Mouse (Mus musculus): Measurements from ENCODE around the gene Dgkz.

Dgkz gene

GRCm38 (mm10) chr2:91916346-91916977, 59.2 kb downstream of the Dgkz start:
- DNase-seq: no peak

GRCm38 (mm10) chr2:91913328-91914110, 62.1 kb downstream of the Dgkz start:
- no peak for DNase-seq

GRCm38 (mm10) chr2:91912616-91913015, 63.0 kb downstream of the Dgkz start:
- DNase-seq: no peak

DNA sequence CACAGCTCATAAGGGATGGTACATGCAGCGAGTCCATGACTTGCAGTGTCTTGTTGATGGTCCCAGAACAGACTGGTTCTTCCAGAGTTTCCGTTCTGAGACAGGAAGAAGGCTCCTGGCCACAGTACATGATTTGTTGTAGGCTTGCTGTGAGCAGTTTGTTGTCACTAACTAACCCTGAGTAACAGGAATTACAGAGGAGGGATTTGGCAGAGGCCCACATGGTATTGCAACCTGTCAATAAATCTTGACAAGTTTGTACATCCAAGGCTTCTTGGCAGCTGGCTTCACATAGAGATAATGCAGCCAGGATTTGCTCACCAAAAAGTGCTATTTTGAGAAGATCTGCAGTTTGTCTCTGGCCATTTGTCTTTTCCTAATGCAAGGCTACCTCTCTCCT, 69.5 kb downstream of the Dgkz start:
- DNase-seq: no peak

GRCm38 (mm10) chr2:91904618-91905307, 70.9 kb downstream of the Dgkz start:
- DNase-seq: no peak

- DNase-seq: no peak
Observed at GRCm38 (mm10) chr2:91903171-91903925, 72.3 kb downstream of the Dgkz start.

DNA sequence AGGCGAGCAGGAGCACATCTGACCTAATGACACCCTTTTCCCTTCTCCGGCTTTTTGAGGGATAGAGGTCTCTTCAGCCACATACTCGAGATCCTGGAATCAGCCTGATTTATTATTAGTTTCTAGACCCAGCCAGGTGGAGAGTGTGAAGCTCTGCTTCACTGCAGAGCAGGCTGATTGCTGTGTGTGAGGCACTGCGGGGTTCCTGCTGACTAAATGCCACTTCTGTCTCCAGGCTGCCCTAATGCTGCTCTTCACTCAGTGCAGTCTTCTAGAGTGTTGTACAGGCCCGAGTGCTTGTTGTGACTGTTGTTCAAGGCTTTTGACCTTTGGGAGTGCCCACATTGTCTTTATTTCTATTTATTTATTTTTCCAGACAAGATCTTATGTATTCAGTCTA, 73.3 kb downstream of the Dgkz start:
- no peak for DNase-seq

DNA sequence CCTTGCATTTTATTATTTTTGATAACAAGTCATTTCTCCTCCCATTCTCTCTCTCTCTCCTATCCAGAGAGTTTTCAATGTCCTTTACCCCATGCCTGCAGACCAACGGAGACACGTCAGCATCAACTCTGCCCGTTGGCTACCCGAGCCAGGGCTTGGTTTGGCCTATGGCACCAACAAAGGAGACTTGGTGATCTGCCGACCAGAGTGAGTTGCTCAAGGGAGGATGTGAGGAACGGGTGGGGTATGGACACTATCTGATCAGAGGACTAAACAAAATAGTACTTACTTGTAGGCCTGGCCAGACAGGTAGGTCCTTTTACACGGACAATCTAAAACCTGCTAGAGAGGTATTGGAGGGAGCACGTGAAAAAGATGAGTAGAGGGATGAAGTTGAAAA, 75.2 kb downstream of the Dgkz start:
- no peak for DNase-seq

GRCm38 (mm10) chr2:91899141-91899540, 76.5 kb downstream of the Dgkz start:
- DNase-seq: no peak

- no peak for DNase-seq
Observed at GRCm38 (mm10) chr2:91897968-91898367, 77.7 kb downstream of the Dgkz start.

- no peak for DNase-seq
Observed at GRCm38 (mm10) chr2:91895401-91895800, 80.3 kb downstream of the Dgkz start.

GRCm38 (mm10) chr2:91894716-91895115, 80.9 kb downstream of the Dgkz start:
- no peak for DNase-seq

DNA sequence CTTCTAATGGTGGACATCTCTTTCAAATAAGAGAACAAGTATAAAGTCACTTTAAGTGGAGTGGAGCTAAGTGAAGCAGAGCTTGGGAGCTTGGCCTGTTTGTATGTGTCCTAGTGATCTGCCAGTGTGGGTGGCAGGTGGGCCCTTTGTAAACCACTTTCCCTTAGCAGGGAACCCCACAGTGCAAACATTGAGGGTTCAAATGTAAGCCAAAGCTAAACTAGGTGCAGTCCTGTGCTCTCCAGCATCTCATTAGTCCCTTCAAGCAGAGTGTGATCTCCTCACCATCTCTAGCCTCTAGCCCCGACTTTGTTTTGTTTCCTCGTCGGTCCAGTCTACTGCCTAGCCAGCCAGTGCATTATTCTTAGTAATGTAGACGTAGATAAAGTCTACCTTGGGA, 91.0 kb downstream of the Dgkz start:
- DNase-seq: no peak

- DNase-seq: no peak
Observed at GRCm38 (mm10) chr2:91883961-91884360, 91.7 kb downstream of the Dgkz start.

Measured in lung, postnatal 14 days (tissue).